ENCODE assay signal across 33 mouse cellular contexts in the genomic region with DNA sequence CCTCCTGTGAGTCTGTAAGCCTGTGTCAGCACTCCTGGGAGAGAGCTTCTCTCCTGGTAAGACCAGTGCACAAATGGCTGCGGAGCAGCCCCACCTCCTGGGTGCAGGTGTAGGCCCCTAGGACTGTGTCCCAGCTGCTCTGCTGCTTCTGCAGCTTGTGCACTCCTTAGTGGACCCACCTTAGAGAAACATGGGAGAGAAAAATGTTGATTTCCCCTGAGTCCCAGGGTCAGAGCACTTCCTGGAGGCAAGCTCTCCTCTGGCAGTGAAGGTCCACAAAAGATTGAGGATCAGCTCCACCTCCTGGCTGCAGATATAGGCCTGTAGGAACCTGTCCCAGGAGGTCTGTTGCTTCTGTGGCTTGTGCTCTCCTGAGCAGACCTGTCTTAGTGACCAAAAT.
DNase-seq lines count a peak whose midpoint lies in the region; ATAC-seq and TF ChIP-seq lines count a peak whose summit lies in the region.
"Had no signal": no experiment of that assay in that cellular context is flagged by ENCODE, and none has a peak within 500 bp of the region (broad histone marks: within the 10 kb centered on the region; RNA-seq: fewer than 3 reads in every experiment).

No protein-coding gene starts in this region.

- DNase-seq in heart, adult 11 months: peak; percentile 81
- no peak for DNase-seq in heart, postnatal 10 days
- DNase-seq in lung, postnatal 0 days (ENCODE audit: low spot score): no peak
- no peak for DNase-seq in lung, postnatal 14 days
- peak; percentile 23 for DNase-seq in stomach, postnatal 0 days (ENCODE audit: low spot score)
- DNase-seq: adrenal gland, adult 8-10 months; cerebellum, adult 11 months; cerebellum, adult 9-10 months; embryo, embryonic 11 days; gastrocnemius, adult 2 months; gastrocnemius, postnatal 36 days; heart, adult 2 months; kidney, adult 11 months; layer of hippocampus, postnatal 36 days; liver, embryonic 13.5 days; lung, adult 18-20 months; right cerebral cortex, adult 18-20 months; spleen, adult 18-20 months; thymus, postnatal 14 days had no signal

- H3K4me1 ChIP-seq in lung, postnatal 0 days (ENCODE audit: insufficient read depth, low read depth, low read length): no peaks in the 10 kb centered on the region
- no peaks in the 10 kb centered on the region for H3K4me1 ChIP-seq in intestine, embryonic 16.5 days (ENCODE audit: control insufficient read depth, insufficient read depth, low read length)
- H3K4me1 ChIP-seq in stomach, postnatal 0 days (replicated peaks; ENCODE audit: control insufficient read depth, insufficient read depth): no peaks in the 10 kb centered on the region
- no peaks in the 10 kb centered on the region for H3K4me1 ChIP-seq in neural tube, embryonic 15.5 days
- H3K4me1 ChIP-seq: embryonic facial prominence, embryonic 13.5 days; heart, embryonic 13.5 days; hindbrain, embryonic 12.5 days; kidney, embryonic 15.5 days; limb, embryonic 10.5 days; limb, embryonic 15.5 days; liver, embryonic 13.5 days had no signal

- 85% methylated on average over 1 of the region's 1 CpGs for WGBS in lung, postnatal 0 days
- WGBS in intestine, embryonic 16.5 days: 79% methylated on average over 1 of the region's 1 CpGs
- WGBS in stomach, postnatal 0 days: 54% methylated on average over 1 of the region's 1 CpGs
- WGBS in neural tube, embryonic 15.5 days: 88% methylated on average over 1 of the region's 1 CpGs

- no peak overlapping the region for H3K4me3 ChIP-seq in lung, postnatal 0 days (ENCODE audit: low read depth, low read length)
- no peak overlapping the region for H3K4me3 ChIP-seq in intestine, embryonic 16.5 days (ENCODE audit: low read length)
- no peak overlapping the region for H3K4me3 ChIP-seq in stomach, postnatal 0 days (ENCODE audit: low read depth, low read length)
- H3K4me3 ChIP-seq in neural tube, embryonic 15.5 days (replicated peaks): no peak overlapping the region
- H3K4me3 ChIP-seq: embryonic facial prominence, embryonic 13.5 days; erythroblast, embryonic 14.5 days; gastrocnemius, adult 2 months; heart, adult 2 months; heart, embryonic 13.5 days; hindbrain, embryonic 12.5 days; kidney, embryonic 15.5 days; limb, embryonic 10.5 days; limb, embryonic 15.5 days; liver, embryonic 13.5 days had no signal

- 0 out of 2 replicates have a peak, but pooled peaks have one; percentile 6 for TF ChIP-seq CTCF in lung, postnatal 0 days (IDR thresholded peaks at IDR 0.05)
- peak; percentile 53 for TF ChIP-seq CTCF in stomach, postnatal 0 days (IDR thresholded peaks at IDR 0.05; ENCODE audit: low read depth)

- H3K4me2 ChIP-seq in lung, postnatal 0 days (replicated peaks; ENCODE audit: low read depth, low read length): no peak overlapping the region
- H3K4me2 ChIP-seq in intestine, embryonic 16.5 days (ENCODE audit: low read depth, low read length): no peak overlapping the region
- H3K4me2 ChIP-seq in stomach, postnatal 0 days (replicated peaks; ENCODE audit: low read depth): no peak overlapping the region
- no peak overlapping the region for H3K4me2 ChIP-seq in neural tube, embryonic 15.5 days
- H3K4me2 ChIP-seq: embryonic facial prominence, embryonic 13.5 days; heart, embryonic 13.5 days; hindbrain, embryonic 12.5 days; kidney, embryonic 15.5 days; limb, embryonic 15.5 days; liver, embryonic 13.5 days; midbrain, embryonic 11.5 days had no signal

- no peaks in the 10 kb centered on the region for H3K9me3 ChIP-seq in lung, postnatal 0 days (ENCODE audit: low read length)
- H3K9me3 ChIP-seq in intestine, embryonic 16.5 days (ENCODE audit: control insufficient read depth, low read length): no peaks in the 10 kb centered on the region
- no peaks in the 10 kb centered on the region for H3K9me3 ChIP-seq in stomach, postnatal 0 days (ENCODE audit: control insufficient read depth, low read length)
- no peaks in the 10 kb centered on the region for H3K9me3 ChIP-seq in neural tube, embryonic 15.5 days (replicated peaks)
- H3K9me3 ChIP-seq: embryonic facial prominence, embryonic 13.5 days; G1E; heart, embryonic 13.5 days; hindbrain, embryonic 12.5 days; kidney, embryonic 15.5 days; limb, embryonic 10.5 days; limb, embryonic 15.5 days; liver, embryonic 13.5 days had no signal

- no peaks in the 10 kb centered on the region for H3K36me3 ChIP-seq in lung, postnatal 0 days (ENCODE audit: insufficient read depth, low read length)
- H3K36me3 ChIP-seq in intestine, embryonic 16.5 days (ENCODE audit: control insufficient read depth, insufficient read depth, low read length): no peaks in the 10 kb centered on the region
- H3K36me3 ChIP-seq in stomach, postnatal 0 days (ENCODE audit: control insufficient read depth, insufficient read depth, low read length): no peaks in the 10 kb centered on the region
- no peaks in the 10 kb centered on the region for H3K36me3 ChIP-seq in neural tube, embryonic 15.5 days
- H3K36me3 ChIP-seq: embryonic facial prominence, embryonic 13.5 days; G1E; heart, embryonic 13.5 days; hindbrain, embryonic 12.5 days; kidney, embryonic 15.5 days; limb, embryonic 10.5 days; limb, embryonic 15.5 days; liver, embryonic 13.5 days had no signal

- no peaks in the 10 kb centered on the region for H3K27me3 ChIP-seq in lung, postnatal 0 days (replicated peaks; ENCODE audit: insufficient read depth, low read length)
- no peaks in the 10 kb centered on the region for H3K27me3 ChIP-seq in intestine, embryonic 16.5 days (replicated peaks; ENCODE audit: control insufficient read depth, insufficient read depth, low read length)
- H3K27me3 ChIP-seq in stomach, postnatal 0 days (ENCODE audit: control insufficient read depth, insufficient read depth, low read length): no peaks in the 10 kb centered on the region
- no peaks in the 10 kb centered on the region for H3K27me3 ChIP-seq in neural tube, embryonic 15.5 days (replicated peaks)
- H3K27me3 ChIP-seq: embryonic facial prominence, embryonic 13.5 days; heart, embryonic 13.5 days; hindbrain, embryonic 12.5 days; kidney, embryonic 15.5 days; limb, embryonic 15.5 days; liver, embryonic 13.5 days had no signal

- no peak for ATAC-seq in lung, postnatal 0 days
- peak; percentile 78 for ATAC-seq in intestine, embryonic 16.5 days
- ATAC-seq in stomach, postnatal 0 days (ENCODE audit: low FRiP score, low TSS enrichment): peak; percentile 60
- no peak for ATAC-seq in neural tube, embryonic 15.5 days (ENCODE audit: low FRiP score)
- ATAC-seq: forebrain, embryonic 16.5 days; hindbrain, postnatal 0 days; midbrain, embryonic 16.5 days had no signal

- intact Hi-C loops in heart, postnatal 10 days (cut with DNase I): no loop called here

- TF ChIP-seq EP300 in lung, postnatal 0 days (IDR thresholded peaks at IDR 0.05): no peak
- no peak for TF ChIP-seq EP300 in stomach, postnatal 0 days (optimal IDR thresholded peaks at IDR 0.05)

- H3K9ac ChIP-seq in lung, postnatal 0 days (replicated peaks; ENCODE audit: low read depth): no peak overlapping the region
- no peak overlapping the region for H3K9ac ChIP-seq in intestine, embryonic 16.5 days (ENCODE audit: low read depth, low read length)
- H3K9ac ChIP-seq in stomach, postnatal 0 days (ENCODE audit: low read length): no peak overlapping the region
- H3K9ac ChIP-seq in neural tube, embryonic 15.5 days (replicated peaks): no peak overlapping the region
- H3K9ac ChIP-seq: embryonic facial prominence, embryonic 13.5 days; heart, embryonic 13.5 days; hindbrain, embryonic 12.5 days; kidney, embryonic 15.5 days; limb, embryonic 15.5 days; liver, embryonic 13.5 days had no signal

- no peak overlapping the region for H3K27ac ChIP-seq in lung, postnatal 0 days (ENCODE audit: low read length)
- H3K27ac ChIP-seq in intestine, embryonic 16.5 days (ENCODE audit: low read length): no peak overlapping the region
- H3K27ac ChIP-seq in stomach, postnatal 0 days (replicated peaks): no peak overlapping the region
- H3K27ac ChIP-seq in neural tube, embryonic 15.5 days (replicated peaks): no peak overlapping the region
- H3K27ac ChIP-seq: embryonic facial prominence, embryonic 13.5 days; gastrocnemius, adult 2 months; heart, adult 2 months; heart, embryonic 13.5 days; hindbrain, embryonic 12.5 days; hindbrain, postnatal 0 days; kidney, embryonic 15.5 days; limb, embryonic 10.5 days; limb, embryonic 15.5 days; liver, embryonic 13.5 days had no signal

Comparison
In these comparisons a context has a peak if more than half of its experiments do, and no peak if none do; other contexts are left out.
1. DNase-seq: peak in heart, adult 11 months (single experiment) and stomach, postnatal 0 days (single experiment); none in heart, postnatal 10 days (0 of 2), lung, postnatal 0 days (single experiment) and lung, postnatal 14 days (single experiment).
2. ATAC-seq: peak in intestine, embryonic 16.5 days (single experiment) and stomach, postnatal 0 days (single experiment); none in lung, postnatal 0 days (single experiment) and neural tube, embryonic 15.5 days (single experiment).